Mouse (Mus musculus) ES-E14 (cell line): ENCODE measurements around the gene Inpp5b. TPM values are rescaled to one million over a fixed set of nuclear protein-coding genes. Genes with fewer than 3 reads are reported as not detected.

Experiments used
- DNase-seq: peaks from one replicate; pipeline ENCODE4 v3.0.0-alpha.2; 2013; ENCODE audit warnings: low read depth, low spot score
- H3K27ac ChIP-seq: 2 replicates; pipeline ENCODE4 v1.5.1; 2012; ENCODE audit warnings: low read depth, mild to moderate bottlenecking, low read length, moderate library complexity, mixed read lengths; ENCODE audit not compliant: poor library complexity, insufficient read depth, severe bottlenecking
- H3K36me3 ChIP-seq: 2 replicates; pipeline ENCODE4 v1.6.1; 2012; ENCODE audit warnings: mild to moderate bottlenecking, low read length, moderate library complexity, mixed read lengths; ENCODE audit not compliant: control insufficient read depth, poor library complexity, insufficient read depth, severe bottlenecking
- H3K4me1 ChIP-seq, 2 experiments: fragments of 150-350 bp in 1 of 2; sonication (generic) in 1 of 2; 2 replicates each; pipeline ENCODE4 v1.6.1; 2012; ENCODE audit warnings: low read length in 2 of 2, mild to moderate bottlenecking in 1 of 2, mixed read lengths in 1 of 2; ENCODE audit not compliant: control insufficient read depth in 2 of 2, insufficient read depth in 2 of 2, poor library complexity in 1 of 2
- H3K4me3 ChIP-seq, 2 experiments: fragments of 150-350 bp in 1 of 2; sonication (generic) in 1 of 2; 2 replicates each; pipeline ENCODE4 v1.5.1; 2012; ENCODE audit warnings: low read length in 2 of 2, low read depth in 1 of 2, mild to moderate bottlenecking in 1 of 2, mixed read lengths in 1 of 2; ENCODE audit not compliant: insufficient read depth in 1 of 2, poor library complexity in 1 of 2, severe bottlenecking in 1 of 2
- H3K9ac ChIP-seq: 2 replicates; pipeline ENCODE4 v1.6.1; 2012; ENCODE audit warnings: low read depth, mild to moderate bottlenecking, low read length, mixed read lengths; ENCODE audit not compliant: poor library complexity, insufficient read depth, severe bottlenecking
- H3K9me3 ChIP-seq: fragments of 150-350 bp; sonication (generic); 2 replicates; pipeline ENCODE4 v1.6.1; 2012; ENCODE audit warnings: low read depth, mild to moderate bottlenecking, low read length; ENCODE audit not compliant: control insufficient read depth, insufficient read depth
- CHD2 ChIP-seq: IDR thresholded peaks from 2 replicates; pipeline ENCODE4 v1.6.1; 2014; ENCODE audit warnings: mild to moderate bottlenecking, low read depth, low read length, inconsistent platforms
- HCFC1 ChIP-seq: IDR thresholded peaks from 2 replicates; pipeline ENCODE4 v1.6.1; 2012; ENCODE audit warnings: low read length, inconsistent platforms, borderline replicate concordance; ENCODE audit not compliant: insufficient read depth
- MAFK ChIP-seq: IDR thresholded peaks from 2 replicates; pipeline ENCODE4 v1.6.1; 2014; ENCODE audit warnings: mild to moderate bottlenecking, low read depth, low read length, inconsistent platforms; ENCODE audit not compliant: insufficient read depth
- ZC3H11A ChIP-seq: IDR thresholded peaks from 2 replicates; pipeline ENCODE4 v1.6.1; 2012; ENCODE audit warnings: low read depth, mild to moderate bottlenecking, inconsistent platforms, low read length, borderline replicate concordance
- ZNF384 ChIP-seq: IDR thresholded peaks from 2 replicates; pipeline ENCODE4 v1.6.1; 2012; ENCODE audit warnings: low read depth, low read length, inconsistent platforms
- in situ Hi-C, 2 experiments: fragments of 600-800 bp; cut with MboI; formaldehyde crosslinking; loops; one replicate each; pipeline ENCODE4 v1.15.1; 2025; ENCODE audit warnings: low sequenced_read_pairs in 2 of 2, inconsistent platforms in 1 of 2; ENCODE audit not compliant: unreplicated experiment in 2 of 2
- total RNA-seq: library from RNA; depleted of rRNA; stranded (reverse); fragments of 300-350 nt; gene quantifications from 2 replicates; pipeline ENCODE4 v1.2.3, GENCODE M21; 2012

Gene Inpp5b
- total RNA-seq, 1 experiment, result 14.0 TPM

- H3K36me3 ChIP-seq, result no peaks in the 10 kb centered on the region
- H3K4me3 ChIP-seq, result no peak overlapping the region
- H3K9ac ChIP-seq, result no peak overlapping the region
- H3K4me1 ChIP-seq, result no peaks in the 10 kb centered on the region
- no peak overlapping the region for H3K27ac ChIP-seq
- H3K9me3 ChIP-seq, result no peaks in the 10 kb centered on the region
- TF ChIP-seq ZNF384 (no peak), CHD2 (no peak), MAFK (no peak), HCFC1 (no peak), ZC3H11A (no peak)
- in situ Hi-C loops, result no loop called here
- no peak for DNase-seq
Measured at GRCm38 (mm10) chr4:124773995-124774394, 32.3 kb downstream of the Inpp5b start.

DNA sequence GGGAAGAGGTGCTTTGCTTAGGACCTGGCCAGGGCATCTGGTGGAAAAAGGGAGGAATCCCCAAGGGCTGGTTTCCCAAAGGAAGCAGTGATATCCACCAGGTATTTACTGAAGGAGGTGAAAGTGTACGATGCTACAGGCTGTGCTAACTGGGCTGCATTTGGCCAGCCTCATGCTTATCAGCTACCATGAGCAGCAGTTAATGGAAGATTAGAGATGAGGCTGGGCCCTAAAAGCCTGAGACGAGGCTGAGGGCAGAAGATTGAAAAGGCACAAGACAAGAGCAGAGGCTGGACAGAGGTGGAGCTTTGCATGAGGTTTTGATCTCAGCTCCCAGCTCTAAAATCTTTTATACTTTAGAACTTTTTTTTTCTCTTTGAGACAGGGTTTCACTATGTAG, 32.8 kb downstream of the Inpp5b start:
- Histone ChIP-seq H3K4me1 (no peaks in the 10 kb centered on the region), H3K9me3 (no peaks in the 10 kb centered on the region), H3K9ac (no peak overlapping the region), H3K27ac (no peak overlapping the region), H3K36me3 (no peaks in the 10 kb centered on the region), H3K4me3 (no peak overlapping the region)
- in situ Hi-C loops, result no loop called here
- no peak for DNase-seq
- TF ChIP-seq MAFK (no peak), HCFC1 (no peak), ZNF384 (no peak), CHD2 (no peak), ZC3H11A (no peak)

GRCm38 (mm10) chr4:124781361-124781760, 39.7 kb downstream of the Inpp5b start:
- TF ChIP-seq ZC3H11A (no peak), CHD2 (no peak), ZNF384 (no peak), HCFC1 (no peak), MAFK (no peak)
- in situ Hi-C loops, result no loop called here
- no peaks in the 10 kb centered on the region for H3K9me3 ChIP-seq
- no peak overlapping the region for H3K9ac ChIP-seq
- no peak overlapping the region for H3K27ac ChIP-seq
- H3K4me3 ChIP-seq, result no peak overlapping the region
- no peak for DNase-seq
- no peaks in the 10 kb centered on the region for H3K4me1 ChIP-seq
- H3K36me3 ChIP-seq, result peaks cover 16% of the 10 kb centered on the region

GRCm38 (mm10) chr4:124782395-124782794, 40.7 kb downstream of the Inpp5b start:
- H3K9me3 ChIP-seq, result no peaks in the 10 kb centered on the region
- DNase-seq, result no peak
- TF ChIP-seq ZNF384, result no peak
- no peak for TF ChIP-seq HCFC1
- TF ChIP-seq CHD2, result no peak
- TF ChIP-seq ZC3H11A, result no peak
- no peak for TF ChIP-seq MAFK
- no peak overlapping the region for H3K27ac ChIP-seq
- no peaks in the 10 kb centered on the region for H3K4me1 ChIP-seq
- no peak overlapping the region for H3K4me3 ChIP-seq
- H3K36me3 ChIP-seq, result peaks cover 18% of the 10 kb centered on the region
- in situ Hi-C loops, result no loop called here
- H3K9ac ChIP-seq, result no peak overlapping the region

DNA sequence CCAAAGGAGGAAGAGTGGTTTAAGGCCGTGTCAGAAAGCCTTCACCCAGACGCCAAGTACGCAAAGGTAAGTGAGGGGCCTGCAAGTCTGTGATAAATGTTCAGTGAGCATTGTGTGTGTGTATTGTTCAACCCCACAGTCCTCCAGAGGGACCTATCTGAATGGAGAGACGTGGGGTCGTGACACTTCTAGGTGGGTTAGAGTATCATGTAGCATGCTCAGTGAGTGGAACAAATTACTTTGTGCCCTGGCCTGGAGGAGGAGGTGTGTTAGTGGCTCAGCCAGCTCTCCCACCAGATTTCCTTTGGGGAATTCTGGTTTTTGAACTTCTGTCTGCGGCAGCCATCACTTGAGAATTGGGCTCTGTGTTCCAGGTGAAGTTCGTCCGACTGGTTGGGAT, 42.3 kb downstream of the Inpp5b start:
- TF ChIP-seq CHD2 (no peak), ZC3H11A (no peak), HCFC1 (no peak), MAFK (no peak), ZNF384 (no peak)
- Histone ChIP-seq H3K9me3 (no peaks in the 10 kb centered on the region), H3K4me1 (no peaks in the 10 kb centered on the region), H3K27ac (no peak overlapping the region), H3K4me3 (no peak overlapping the region), H3K9ac (no peak overlapping the region), H3K36me3 (peaks cover 23% of the 10 kb centered on the region)
- in situ Hi-C loops, result no loop called here
- DNase-seq, result no peak
